Comparison of ENCODE assay signal across 11 mouse cellular contexts in the genomic region with DNA sequence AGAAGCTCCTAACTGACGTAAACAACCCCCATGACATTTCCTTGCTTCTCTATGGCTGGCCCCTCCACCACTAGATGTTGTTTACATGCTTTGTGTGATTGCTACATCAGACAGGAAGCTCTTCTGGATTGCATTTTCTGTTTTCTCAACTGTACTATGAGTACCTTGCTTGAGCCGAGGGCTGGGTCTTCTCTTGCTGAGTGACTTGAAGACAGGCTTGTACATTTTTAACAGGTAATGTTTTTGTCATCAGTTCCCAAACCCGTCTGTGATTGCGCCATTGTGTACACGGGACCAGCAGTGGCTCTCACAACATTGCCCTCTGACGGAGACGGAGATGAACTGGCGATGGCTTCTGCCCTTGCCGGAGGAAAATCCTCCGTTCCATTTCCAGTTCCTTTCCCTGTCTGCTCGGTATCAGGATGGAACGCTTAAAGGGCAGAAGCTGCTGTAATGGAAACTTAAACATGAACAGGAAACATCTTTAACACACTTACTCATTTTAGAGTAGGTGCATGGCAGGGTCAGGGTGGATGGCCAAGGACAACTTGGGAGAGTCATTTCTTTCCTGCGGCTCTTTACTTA.
A peak's percentile ranks its signal among the peaks of the same experiment; 100 is the strongest.
DNase-seq lines count a peak whose midpoint lies in the region; ATAC-seq and TF ChIP-seq lines count a peak whose summit lies in the region.
"Had no signal": no experiment of that assay in that cellular context is flagged by ENCODE, and none has a peak within 500 bp of the region (broad histone marks: within the 10 kb centered on the region; RNA-seq: fewer than 3 reads in every experiment).

No protein-coding gene starts in this region.

- no peaks in the 10 kb centered on the region for H3K27me3 ChIP-seq in liver, postnatal 0 days (ENCODE audit: insufficient read depth, low read length)
- H3K27me3 ChIP-seq in forebrain, postnatal 0 days (ENCODE audit: insufficient read depth, low read length) = no peaks in the 10 kb centered on the region
- no peaks in the 10 kb centered on the region for H3K27me3 ChIP-seq in forebrain, embryonic 12.5 days
- H3K27me3 ChIP-seq in cerebellum, adult 2 months (ENCODE audit: control insufficient read depth, insufficient read depth, low read length) = no peaks in the 10 kb centered on the region

- intact Hi-C loops in heart, postnatal 14 days (cut with DNase I) = loop anchor here (2.0 to 5.0 kb wide), 3 partner anchors 77 to 223 kb away; no protein-coding TSS in a partner anchor

- peak; percentile 79 for ATAC-seq in liver, postnatal 0 days
- ATAC-seq in forebrain, postnatal 0 days = no peak
- no peak for ATAC-seq in forebrain, embryonic 12.5 days (ENCODE audit: low FRiP score)

- peaks cover 31% of the 10 kb centered on the region for H3K4me1 ChIP-seq in liver, postnatal 0 days (ENCODE audit: insufficient read depth)
- H3K4me1 ChIP-seq in forebrain, postnatal 0 days (ENCODE audit: insufficient read depth) = no peaks in the 10 kb centered on the region
- H3K4me1 ChIP-seq in forebrain, embryonic 12.5 days = no peaks in the 10 kb centered on the region
- H3K4me1 ChIP-seq in cerebellum, adult 2 months (ENCODE audit: control insufficient read depth, insufficient read depth, low read length) = no peaks in the 10 kb centered on the region
- H3K4me1 ChIP-seq: hindbrain, embryonic 10.5 days had no signal

- TF ChIP-seq CTCF in liver, postnatal 0 days (IDR thresholded peaks at IDR 0.05; ENCODE audit: low read depth) = peak; percentile 70
- TF ChIP-seq CTCF in forebrain, postnatal 0 days (IDR thresholded peaks at IDR 0.05; ENCODE audit: low read depth) = no peak
- TF ChIP-seq CTCF in cerebellum, adult 2 months (IDR thresholded peaks at IDR 0.05; ENCODE audit: borderline replicate concordance, insufficient read depth, low read depth, low read length) = no peak

- peak overlapping the region; percentile 91 for H3K27ac ChIP-seq in liver, postnatal 0 days (ENCODE audit: low read depth)
- no peak overlapping the region for H3K27ac ChIP-seq in forebrain, postnatal 0 days (ENCODE audit: low read depth, low read length)
- H3K27ac ChIP-seq in forebrain, embryonic 12.5 days = no peak overlapping the region
- H3K27ac ChIP-seq in cerebellum, adult 2 months (ENCODE audit: insufficient read depth, low read length) = no peak overlapping the region
- H3K27ac ChIP-seq: hindbrain, embryonic 10.5 days had no signal

- no peak; the same call in 1 of the 2 replicates for TF ChIP-seq EP300 in liver, postnatal 0 days (IDR thresholded peaks at IDR 0.05; ENCODE audit: low read depth)

- H3K9me3 ChIP-seq in liver, postnatal 0 days (ENCODE audit: low read length) = no peaks in the 10 kb centered on the region
- no peaks in the 10 kb centered on the region for H3K9me3 ChIP-seq in forebrain, postnatal 0 days (ENCODE audit: low read length)
- no peaks in the 10 kb centered on the region for H3K9me3 ChIP-seq in forebrain, embryonic 12.5 days
- H3K9me3 ChIP-seq: hindbrain, embryonic 10.5 days had no signal

- WGBS in liver, postnatal 0 days (ENCODE audit: insufficient replicate concordance) = 50% methylated on average over 13 of the region's 13 CpGs
- WGBS in forebrain, postnatal 0 days = 91% methylated on average over 13 of the region's 13 CpGs
- WGBS in forebrain, embryonic 12.5 days = 86% methylated on average over 13 of the region's 13 CpGs
- 90% methylated on average over 13 of the region's 13 CpGs for WGBS in cerebellum, adult 2 months

- peak overlapping the region; percentile 54 for H3K4me2 ChIP-seq in liver, postnatal 0 days (ENCODE audit: low read depth, low read length)
- no peak overlapping the region for H3K4me2 ChIP-seq in forebrain, postnatal 0 days (ENCODE audit: low read depth)
- H3K4me2 ChIP-seq in forebrain, embryonic 12.5 days = no peak overlapping the region
- H3K4me2 ChIP-seq: midbrain, embryonic 11.5 days had no signal

- TF ChIP-seq POLR2A in cerebellum, adult 2 months (IDR thresholded peaks at IDR 0.05; ENCODE audit: borderline replicate concordance, insufficient read depth, low read length) = no peak

- peak; percentile 77 for DNase-seq in CD4-positive, CD25-positive, alpha-beta regulatory T cell, adult 2 months (ENCODE audit: low read depth, low spot score)
- peak; percentile 37 for DNase-seq in adrenal gland, adult 8-10 months
- peak; percentile 34 to 38 for DNase-seq in heart, postnatal 14 days
- peak; percentile 73 for DNase-seq in liver, postnatal 0 days
- no peak for DNase-seq in left cerebral cortex, adult 11 months (ENCODE audit: low spot score)
- DNase-seq in forebrain, postnatal 0 days = no peak
- no peak for DNase-seq in cerebellum, adult 2 months
- DNase-seq: cerebellum, postnatal 25 days had no signal

- 0 out of 2 replicates have a peak overlapping the region, but pooled peaks have one; percentile 32 for H3K9ac ChIP-seq in liver, postnatal 0 days (replicated peaks)
- H3K9ac ChIP-seq in forebrain, postnatal 0 days = no peak overlapping the region
- no peak overlapping the region for H3K9ac ChIP-seq in forebrain, embryonic 12.5 days

- H3K4me3 ChIP-seq in liver, postnatal 0 days (ENCODE audit: low read depth, low read length) = peak overlapping the region; percentile 4; the same call in 1 of the 2 replicates
- no peak overlapping the region for H3K4me3 ChIP-seq in forebrain, postnatal 0 days (ENCODE audit: low read depth, low read length)
- H3K4me3 ChIP-seq in forebrain, embryonic 12.5 days (replicated peaks) = no peak overlapping the region
- no peak overlapping the region for H3K4me3 ChIP-seq in cerebellum, adult 2 months (replicated peaks; ENCODE audit: insufficient read depth, low read depth, low read length)
- H3K4me3 ChIP-seq: hindbrain, embryonic 10.5 days had no signal

- no peaks in the 10 kb centered on the region for H3K36me3 ChIP-seq in liver, postnatal 0 days (replicated peaks; ENCODE audit: insufficient read depth, low read length)
- H3K36me3 ChIP-seq in forebrain, postnatal 0 days (ENCODE audit: insufficient read depth) = no peaks in the 10 kb centered on the region
- no peaks in the 10 kb centered on the region for H3K36me3 ChIP-seq in forebrain, embryonic 12.5 days (replicated peaks)
- H3K36me3 ChIP-seq: hindbrain, embryonic 10.5 days had no signal

Comparison
In these comparisons a context has a peak if more than half of its experiments do, and no peak if none do; other contexts are left out.
1. DNase-seq: peak in CD4-positive, CD25-positive, alpha-beta regulatory T cell, adult 2 months (single experiment), adrenal gland, adult 8-10 months (single experiment), heart, postnatal 14 days (2 of 2) and liver, postnatal 0 days (single experiment); none in left cerebral cortex, adult 11 months (single experiment), forebrain, postnatal 0 days (single experiment) and cerebellum, adult 2 months (0 of 2).